Mouse (Mus musculus): ENCODE measurements at regions not wholly inside any gene's neighbourhood (a gene's known extent, or its start where the extent isn't known, plus 50 kb on each side); places are given as distances from the start of the nearest gene placed in this dataset.

DNA sequence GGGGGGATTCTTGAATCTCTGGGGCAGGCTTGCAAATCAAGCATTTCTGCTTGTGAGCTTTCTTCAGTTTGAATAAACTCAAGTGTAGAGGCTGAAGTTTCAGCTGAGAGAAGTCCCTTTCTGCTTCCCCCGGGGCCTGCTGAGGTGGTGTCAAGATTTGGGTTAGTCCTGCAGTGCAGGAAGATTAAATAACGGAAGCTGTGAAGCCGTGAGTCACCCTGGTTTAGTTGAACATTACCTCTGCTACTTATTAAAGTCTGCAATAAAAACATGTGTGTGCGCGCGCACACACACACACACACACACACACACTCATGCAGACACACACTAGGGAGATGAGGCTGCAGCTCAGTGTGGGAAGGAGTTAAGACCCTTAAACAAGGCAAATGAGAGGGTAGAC lies 556.7 kb downstream of the Rnf144a start:
- no peak for TF ChIP-seq POLR2A (IDR thresholded peaks at IDR 0.05; ENCODE audit: insufficient read depth, low read depth, low read length)
- TF ChIP-seq CTCF (IDR thresholded peaks at IDR 0.05): no peak
